Mouse (Mus musculus): ENCODE measurements around the gene Zfp141. TPM values are rescaled to one million over a fixed set of nuclear protein-coding genes. Genes with fewer than 3 reads are reported as not detected.

Zfp141 gene
- 6.6 TPM for polyA plus RNA-seq (2014; fragmentation: Illumina TruSeq; extraction: RNeasy Lipid Tissue Mini Kit (QIAGEN cat#74804); ENCODE audit: low read depth, low replicate concordance)

DNA sequence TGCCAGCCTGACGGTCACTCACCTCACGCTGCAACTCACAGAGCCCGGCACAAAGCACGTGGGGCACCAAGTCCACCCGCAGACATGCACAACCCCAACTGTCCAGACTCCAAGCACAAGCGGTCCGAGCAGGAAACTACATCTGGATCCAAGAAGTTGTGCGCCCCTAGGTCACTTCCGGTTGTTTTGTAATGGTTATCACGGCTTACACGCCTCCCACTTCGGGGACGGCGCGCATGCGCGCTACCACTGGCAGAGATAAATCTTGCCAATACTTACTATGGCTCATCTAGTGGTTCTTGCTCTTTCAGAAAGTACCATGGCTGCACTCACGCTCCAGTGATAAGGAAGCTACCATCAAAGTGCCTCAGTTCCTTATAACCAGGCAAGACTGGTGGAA lies at the start of gene Zfp141:
Zfp141 (minus strand) TSS at position 153 of the 400 bp plus-strand sequence.

DNA sequence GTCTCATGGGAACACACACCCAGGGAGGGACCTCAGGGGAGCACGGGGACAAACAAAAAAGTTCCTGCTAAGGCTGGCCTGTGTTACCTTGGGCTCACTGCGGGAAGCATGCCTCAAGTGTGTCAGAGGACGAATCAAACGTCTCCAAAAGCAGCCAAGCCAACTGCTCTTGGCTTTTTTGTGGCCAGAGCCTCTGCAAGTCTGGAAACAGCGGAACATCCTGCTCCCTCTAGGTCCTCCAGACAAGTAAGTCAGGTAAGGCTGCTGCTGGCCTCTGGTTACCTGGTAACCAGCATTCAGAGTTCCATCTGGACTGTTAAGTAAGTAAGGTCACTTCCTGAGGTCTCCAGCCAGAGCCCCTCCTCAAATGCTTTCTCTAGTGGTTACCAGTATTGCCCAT lies 57.7 kb downstream of the Zfp141 start, which contains the start of gene 4933421I07Rik:
4933421I07Rik (minus strand) TSS at position 271 of the 400 bp plus-strand sequence.

Other genes with a start within 250 kb of the Zfp141 start
- not detected for gene Vmn2r61, start 245.7 kb downstream of the Zfp141 start, polyA plus RNA-seq (2014; fragmentation: Illumina TruSeq; extraction: RNeasy Lipid Tissue Mini Kit (QIAGEN cat#74804); ENCODE audit: low read depth, low replicate concordance)
- gene 4933421I07Rik, start 57.6 kb downstream of the Zfp141 start, polyA plus RNA-seq (2014; fragmentation: Illumina TruSeq; extraction: RNeasy Lipid Tissue Mini Kit (QIAGEN cat#74804); ENCODE audit: low read depth, low replicate concordance) = 0.22 TPM
- not detected for gene Gm21028, start 72.8 kb upstream of the Zfp141 start, polyA plus RNA-seq (2014; fragmentation: Illumina TruSeq; extraction: RNeasy Lipid Tissue Mini Kit (QIAGEN cat#74804); ENCODE audit: low read depth, low replicate concordance)
- gene Zfp977, start 86.8 kb upstream of the Zfp141 start, polyA plus RNA-seq (2014; fragmentation: Illumina TruSeq; extraction: RNeasy Lipid Tissue Mini Kit (QIAGEN cat#74804); ENCODE audit: low read depth, low replicate concordance) = 1.6 TPM
- gene Zfp976, start 136.8 kb upstream of the Zfp141 start, polyA plus RNA-seq (2014; fragmentation: Illumina TruSeq; extraction: RNeasy Lipid Tissue Mini Kit (QIAGEN cat#74804); ENCODE audit: low read depth, low replicate concordance) = 2.7 TPM
- 4.5 TPM for gene Zfp975, start 187.0 kb upstream of the Zfp141 start, polyA plus RNA-seq (2014; fragmentation: Illumina TruSeq; extraction: RNeasy Lipid Tissue Mini Kit (QIAGEN cat#74804); ENCODE audit: low read depth, low replicate concordance)
- 0.07 TPM for gene Gm17067, start 221.3 kb upstream of the Zfp141 start, polyA plus RNA-seq (2014; fragmentation: Illumina TruSeq; extraction: RNeasy Lipid Tissue Mini Kit (QIAGEN cat#74804); ENCODE audit: low read depth, low replicate concordance)

Measured in adipose tissue, adult 10 weeks (tissue).